Mouse (Mus musculus) kidney, adult 2 months (tissue): Measurements from ENCODE around the gene Jakmip3. TPM values are rescaled to one million over a fixed set of nuclear protein-coding genes. Genes with fewer than 3 reads are reported as not detected.

Source experiments
- DNase-seq: peaks from one replicate; pipeline ENCODE4 v3.0.0; 2021
- H3K27ac ChIP-seq: fragments of 200-500 bp; 2 replicates; pipeline ENCODE4 v1.5.1; 2012; ENCODE audit warnings: low read depth, low read length, control low read depth, inconsistent platforms; ENCODE audit not compliant: insufficient read depth
- H3K27me3 ChIP-seq: fragments of 200-500 bp; replicated peaks from 2 replicates; pipeline ENCODE4 v1.6.1; 2012; ENCODE audit warnings: mild to moderate bottlenecking, moderate library complexity, low read length, inconsistent platforms; ENCODE audit not compliant: control insufficient read depth, insufficient read depth
- H3K36me3 ChIP-seq: fragments of 200-500 bp; 2 replicates; pipeline ENCODE4 v1.6.1; 2012; ENCODE audit warnings: mild to moderate bottlenecking, moderate library complexity, low read length, inconsistent platforms; ENCODE audit not compliant: control insufficient read depth, insufficient read depth
- H3K4me1 ChIP-seq: fragments of 200-500 bp; 2 replicates; pipeline ENCODE4 v1.6.1; 2011; ENCODE audit warnings: low read length; ENCODE audit not compliant: control insufficient read depth, insufficient read depth
- H3K4me3 ChIP-seq: fragments of 200-500 bp; 2 replicates; pipeline ENCODE4 v1.5.1; 2011; ENCODE audit warnings: mild to moderate bottlenecking, low read depth, low read length, control low read depth; ENCODE audit not compliant: insufficient read depth
- CTCF ChIP-seq: fragments of 200-500 bp; conservative IDR thresholded peaks from 2 replicates; pipeline ENCODE4 v1.5.1; 2011; ENCODE audit warnings: low read depth, mild to moderate bottlenecking, control low read depth, low read length, moderate library complexity, mixed read lengths; ENCODE audit not compliant: insufficient read depth, insufficient read length
- POLR2A ChIP-seq: fragments of 200-500 bp; IDR thresholded peaks from one replicate; pipeline ENCODE4 v1.6.1; 2011; ENCODE audit warnings: low read depth, low read length, control low read depth
- WGBS: fragments of 180-500 bp; shearing (Covaris S2); methylation state at CpG from one replicate; pipeline ENCODE4 v1.1.7; 2018; 5-methylcytosine and 5-hydroxymethylcytosine counted together
- polyA plus RNA-seq: library from polyadenylated mRNA; depleted of rRNA; stranded (reverse); fragments of >200 nt; gene quantifications from 2 replicates; pipeline ENCODE4 v1.2.3, GENCODE M21; 2012

Gene Jakmip3
- polyA plus RNA-seq, 1 experiment: 0.06 TPM

- WGBS: 9% methylated on average over 10 of the region's 10 CpGs
- Histone ChIP-seq H3K27ac (peak overlapping the region; percentile 99), H3K27me3 (no peaks in the 10 kb centered on the region), H3K36me3 (no peaks in the 10 kb centered on the region), H3K4me3 (peak overlapping the region; percentile 99), H3K4me1 (peaks cover 36% of the 10 kb centered on the region)
- DNase-seq: no peak
- TF ChIP-seq CTCF: no peak
- no peak for TF ChIP-seq POLR2A
Measured at GRCm38 (mm10) chr7:138908768-138909276, 31.7 kb upstream of the Jakmip3 start.

GRCm38 (mm10) chr7:138909277-138910192 lies 31.0 kb upstream of the Jakmip3 start, which contains the start of gene Bnip3:
Bnip3 (minus strand) TSS chr7:138909519.
- peak; percentile 97 for DNase-seq
- TF ChIP-seq POLR2A (peak; percentile 91), CTCF (no peak)
- 1% methylated on average over 65 of the region's 66 CpGs for WGBS
- peak within 1 kb of the TSS; percentile 99 for H3K4me3 ChIP-seq
- H3K27ac ChIP-seq: peak within 1 kb of the TSS; percentile 99
- no peaks in the 10 kb centered on the region for H3K36me3 ChIP-seq
- no peaks in the 10 kb centered on the region for H3K27me3 ChIP-seq
- peaks cover 34% of the 10 kb centered on the region for H3K4me1 ChIP-seq

- Histone ChIP-seq H3K27ac (0 out of 2 replicates have a peak overlapping the region, but pooled peaks have one; percentile 55), H3K36me3 (no peaks in the 10 kb centered on the region), H3K4me1 (peaks cover 28% of the 10 kb centered on the region; the same call in 1 of the 2 replicates), H3K4me3 (peak overlapping the region; percentile 71), H3K27me3 (no peaks in the 10 kb centered on the region)
- no peak for DNase-seq
- TF ChIP-seq CTCF (no peak), POLR2A (no peak)
- WGBS: 34% methylated on average over 7 of the region's 7 CpGs
Measured at GRCm38 (mm10) chr7:138910193-138910562, 30.4 kb upstream of the Jakmip3 start.

GRCm38 (mm10) chr7:138913616-138914015 lies 26.9 kb upstream of the Jakmip3 start:
- Histone ChIP-seq H3K4me3 (no peak overlapping the region), H3K27ac (no peak overlapping the region), H3K4me1 (0 out of 2 replicates have a peak, but pooled peaks cover 4% of the 10 kb centered on the region), H3K27me3 (no peaks in the 10 kb centered on the region), H3K36me3 (no peaks in the 10 kb centered on the region)
- 86% methylated on average over 3 of the region's 3 CpGs for WGBS
- DNase-seq: no peak
- TF ChIP-seq POLR2A (no peak), CTCF (no peak)

- H3K36me3 ChIP-seq: no peaks in the 10 kb centered on the region
- peak overlapping the region; percentile 66 for H3K27ac ChIP-seq
- no peaks in the 10 kb centered on the region for H3K27me3 ChIP-seq
- peak overlapping the region; percentile 7 for H3K4me3 ChIP-seq
- peak; percentile 96 for DNase-seq
- no peak for TF ChIP-seq POLR2A
- TF ChIP-seq CTCF: peak; percentile 37
- WGBS: 1% methylated on average over 26 of the region's 26 CpGs
- H3K4me1 ChIP-seq: peaks cover 5% of the 10 kb centered on the region; the same call in 1 of the 2 replicates
Measured at GRCm38 (mm10) chr7:138919156-138919944, 21.2 kb upstream of the Jakmip3 start.

- TF ChIP-seq POLR2A (no peak), CTCF (no peak)
- Histone ChIP-seq H3K4me3 (no peak overlapping the region), H3K4me1 (peaks cover 5% of the 10 kb centered on the region; the same call in 1 of the 2 replicates), H3K27ac (no peak overlapping the region), H3K36me3 (no peaks in the 10 kb centered on the region), H3K27me3 (no peaks in the 10 kb centered on the region)
- 71% methylated on average over 8 of the region's 8 CpGs for WGBS
- DNase-seq: peak; percentile 84
Measured at GRCm38 (mm10) chr7:138921611-138922010, 18.9 kb upstream of the Jakmip3 start.
